Mouse (Mus musculus) liver, adult 2 months (tissue): ENCODE measurements at regions not wholly inside any gene's neighbourhood (a gene's known extent, or its start where the extent isn't known, plus 50 kb on each side); places are given as distances from the start of the nearest gene placed in this dataset.

Experiments used
- CTCF ChIP-seq: fragments of 200-500 bp; IDR thresholded peaks from 2 replicates; pipeline ENCODE4 v1.5.1; 2011; ENCODE audit warnings: low read depth, low read length, control low read depth
- POLR2A ChIP-seq: fragments of 200-500 bp; IDR thresholded peaks from 2 replicates; pipeline ENCODE4 v1.6.1; 2011; ENCODE audit warnings: low read length, control low read depth; ENCODE audit not compliant: insufficient read depth; ENCODE audit errors: extremely low read depth

GRCm38 (mm10) chrX:12358026-12358425 lies 197.9 kb upstream of the Bcor start:
- no peak for TF ChIP-seq CTCF
- TF ChIP-seq POLR2A = no peak
